Mouse (Mus musculus) C2C12 (cell line): ENCODE measurements around the gene Tnfaip2.

Source experiments
- CEBPB ChIP-seq: IDR thresholded peaks from one replicate; pipeline ENCODE4 v1.6.1; 2011; ENCODE audit warnings: low read depth, mild to moderate bottlenecking, control low read depth, moderate library complexity
- CTCF ChIP-seq: IDR thresholded peaks from one replicate; pipeline ENCODE4 v1.5.1; 2011; ENCODE audit not compliant: control insufficient read depth, insufficient read depth, insufficient read length
- FOSL1 ChIP-seq: IDR thresholded peaks from one replicate; pipeline ENCODE4 v1.8.0; 2011; ENCODE audit warnings: mild to moderate bottlenecking, low read length; ENCODE audit not compliant: poor library complexity, insufficient read depth, severe bottlenecking
- MAX ChIP-seq: IDR thresholded peaks from one replicate; pipeline ENCODE4 v1.6.1; 2011; ENCODE audit warnings: mild to moderate bottlenecking, control low read depth
- MYOG ChIP-seq: IDR thresholded peaks from one replicate; pipeline ENCODE4 v1.6.1; 2011; ENCODE audit not compliant: control insufficient read depth, insufficient read length; ENCODE audit errors: extremely low read depth
- USF1 ChIP-seq: IDR thresholded peaks from one replicate; pipeline ENCODE4 v1.6.1; 2011; ENCODE audit warnings: low read depth, mild to moderate bottlenecking, control low read depth, moderate library complexity

DNA sequence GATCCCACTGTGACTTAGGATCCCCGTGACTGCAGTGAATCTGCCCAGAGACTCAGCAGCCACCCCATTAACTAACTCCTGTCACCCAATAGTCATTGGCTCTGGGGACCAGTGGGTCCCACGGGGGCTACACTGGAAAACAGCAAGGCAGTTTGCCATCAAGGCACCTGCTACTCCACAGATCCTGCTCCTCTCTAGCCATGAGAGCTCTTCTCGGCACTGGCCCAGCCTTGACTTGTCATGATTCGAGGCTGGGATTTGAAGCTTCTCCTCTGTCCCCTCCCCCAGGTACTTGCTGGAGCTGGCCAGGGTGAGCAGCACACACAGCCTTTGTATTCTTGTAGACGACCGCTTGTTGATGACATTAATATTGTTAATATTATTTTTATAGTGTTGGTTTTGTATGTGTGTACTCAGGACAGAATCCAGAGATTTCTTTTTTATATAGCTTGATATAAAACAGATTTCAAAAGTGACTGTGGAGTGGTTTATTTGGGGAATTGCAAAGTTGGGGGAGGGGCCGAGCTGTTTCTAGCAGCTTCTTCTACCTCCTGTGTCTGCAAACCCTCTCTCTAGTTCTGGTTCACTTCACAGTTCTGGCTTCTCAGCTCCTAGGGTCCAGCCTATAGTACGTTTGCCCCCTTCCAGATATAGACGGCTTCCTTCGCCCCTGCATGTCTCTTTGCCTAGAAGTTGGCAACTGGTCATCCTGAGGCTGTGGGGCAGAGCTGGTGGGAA, 12.4 kb downstream of the Tnfaip2 start:
- TF ChIP-seq CTCF (no peak), USF1 (no peak), MAX (no peak), MYOG (no peak), FOSL1 (no peak), CEBPB (no peak)
